Mouse (Mus musculus) c-Kit-negative CD71-positive TER-119-positive erythroid progenitor cells, embryonic 14.5 days (primary cell): ENCODE measurements around the gene Adamtsl5.

Source experiments
- DNase-seq: peaks from one replicate; pipeline ENCODE4 v3.0.0-alpha.2; 2013; ENCODE audit warnings: low read depth, low spot score

The Adamtsl5 gene

GRCm38 (mm10) chr10:80321014-80321669 lies 27.1 kb downstream of the Adamtsl5 start:
- DNase-seq, result no peak

GRCm38 (mm10) chr10:80320340-80320760 lies 27.9 kb downstream of the Adamtsl5 start, which contains the start of gene 2310011J03Rik:
2310011J03Rik (minus strand) TSS chr10:80320537.
- peak; percentile 80 for DNase-seq

- DNase-seq, result no peak
These were observed 31.2 kb downstream of the Adamtsl5 start for GRCm38 (mm10) chr10:80317011-80317410.

GRCm38 (mm10) chr10:80316359-80316781 lies 31.8 kb downstream of the Adamtsl5 start:
- no peak for DNase-seq

- DNase-seq, result no peak
These were observed 32.9 kb downstream of the Adamtsl5 start for GRCm38 (mm10) chr10:80315315-80315714.

- no peak for DNase-seq
These were observed 33.7 kb downstream of the Adamtsl5 start for GRCm38 (mm10) chr10:80314494-80315001.

- no peak for DNase-seq
These were observed 34.5 kb downstream of the Adamtsl5 start for GRCm38 (mm10) chr10:80313627-80314201.

- no peak for DNase-seq
These were observed 35.4 kb downstream of the Adamtsl5 start for GRCm38 (mm10) chr10:80312586-80313504.

- no peak for DNase-seq
These were observed 36.7 kb downstream of the Adamtsl5 start for GRCm38 (mm10) chr10:80311560-80311959.

GRCm38 (mm10) chr10:80304862-80305261 lies 43.4 kb downstream of the Adamtsl5 start:
- no peak for DNase-seq

- no peak for DNase-seq
These were observed 43.8 kb downstream of the Adamtsl5 start for GRCm38 (mm10) chr10:80304458-80304857.

- DNase-seq, result no peak
These were observed 45.7 kb downstream of the Adamtsl5 start for GRCm38 (mm10) chr10:80302471-80302881.

GRCm38 (mm10) chr10:80302082-80302355 lies 46.2 kb downstream of the Adamtsl5 start:
- DNase-seq, result no peak

- no peak for DNase-seq
These were observed 46.7 kb downstream of the Adamtsl5 start for GRCm38 (mm10) chr10:80301256-80302081.

- no peak for DNase-seq
These were observed 47.5 kb downstream of the Adamtsl5 start for GRCm38 (mm10) chr10:80300672-80301181.

GRCm38 (mm10) chr10:80299824-80300223 lies 48.4 kb downstream of the Adamtsl5 start:
- DNase-seq, result no peak

- no peak for DNase-seq
These were observed 48.9 kb downstream of the Adamtsl5 start for GRCm38 (mm10) chr10:80299301-80299700.

GRCm38 (mm10) chr10:80298571-80299281 lies 49.5 kb downstream of the Adamtsl5 start:
- no peak for DNase-seq

GRCm38 (mm10) chr10:80297526-80298133 lies 50.6 kb downstream of the Adamtsl5 start:
- no peak for DNase-seq

- no peak for DNase-seq
These were observed 51.4 kb downstream of the Adamtsl5 start for GRCm38 (mm10) chr10:80296824-80297223.
